Mouse (Mus musculus): ENCODE measurements around the gene Tas1r3. TPM values are rescaled to one million over a fixed set of nuclear protein-coding genes. Genes with fewer than 3 reads are reported as not detected.

Tas1r3 gene
- polyA plus RNA-seq, 1 experiment from 2014 or later: 0.29 TPM

- no peak for DNase-seq (ENCODE audit: low spot score)
- Histone ChIP-seq H3K27me3 (replicated peaks; ENCODE audit: low read depth, poor library complexity, severe bottlenecking) (peaks cover 19% of the 10 kb centered on the region), H3K4me1 (peaks cover 60% of the 10 kb centered on the region), H3K36me3 (replicated peaks) (peaks cover 30% of the 10 kb centered on the region), H3K27ac (replicated peaks) (no peak overlapping the region), H3K9me3 (no peaks in the 10 kb centered on the region), H3K4me3 (0 out of 2 replicates have a peak overlapping the region, but pooled peaks have one; percentile 8)
- 85% methylated on average over 11 of the region's 11 CpGs for WGBS
Observed at GRCm38 (mm10) chr4:155837404-155838010, 25.7 kb downstream of the Tas1r3 start.

DNA sequence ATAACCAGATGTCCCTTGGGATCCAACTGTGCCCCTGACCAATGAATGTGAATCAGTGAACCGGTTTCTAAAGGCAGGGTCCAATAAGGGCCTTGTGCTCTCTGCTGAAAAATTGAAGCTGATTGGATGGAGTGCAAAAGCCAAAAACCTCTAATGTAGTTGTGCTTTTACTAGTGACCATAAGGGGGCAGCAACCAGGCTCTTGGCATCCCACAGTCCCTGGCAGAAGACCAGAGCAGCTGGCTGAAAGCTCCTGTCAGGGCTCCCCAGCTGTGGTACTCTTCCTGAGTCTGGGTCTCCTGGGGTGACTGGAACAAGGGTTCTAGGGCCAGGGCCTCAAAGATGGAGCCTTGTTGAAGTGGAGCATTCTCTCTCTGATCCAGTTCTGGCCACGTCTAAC, 29.3 kb downstream of the Tas1r3 start:
- peaks cover 36% of the 10 kb centered on the region for H3K4me1 ChIP-seq
- peak overlapping the region; percentile 23; the same call in 1 of the 2 replicates for H3K4me3 ChIP-seq
- H3K27ac ChIP-seq (replicated peaks): no peak overlapping the region
- no peaks in the 10 kb centered on the region for H3K27me3 ChIP-seq (replicated peaks; ENCODE audit: low read depth, poor library complexity, severe bottlenecking)
- 39% methylated on average over 2 of the region's 2 CpGs for WGBS
- H3K9me3 ChIP-seq: no peaks in the 10 kb centered on the region
- H3K36me3 ChIP-seq (replicated peaks): peaks cover 34% of the 10 kb centered on the region
- DNase-seq (ENCODE audit: low spot score): peak; percentile 76

GRCm38 (mm10) chr4:155833234-155833633, 29.9 kb downstream of the Tas1r3 start:
- 85% methylated on average over 4 of the region's 4 CpGs for WGBS
- Histone ChIP-seq H3K36me3 (replicated peaks) (peaks cover 38% of the 10 kb centered on the region), H3K4me1 (peaks cover 31% of the 10 kb centered on the region), H3K4me3 (peak overlapping the region; percentile 93), H3K27me3 (replicated peaks; ENCODE audit: low read depth, poor library complexity, severe bottlenecking) (no peaks in the 10 kb centered on the region), H3K9me3 (no peaks in the 10 kb centered on the region), H3K27ac (replicated peaks) (no peak overlapping the region)
- no peak for DNase-seq (ENCODE audit: low spot score)

- peak overlapping the region; percentile 86 for H3K27ac ChIP-seq (replicated peaks)
- peaks cover 24% of the 10 kb centered on the region for H3K4me1 ChIP-seq
- DNase-seq (ENCODE audit: low spot score): no peak
- peak overlapping the region; percentile 93 for H3K4me3 ChIP-seq
- 56% methylated on average over 10 of the region's 10 CpGs for WGBS
- H3K27me3 ChIP-seq (replicated peaks; ENCODE audit: low read depth, poor library complexity, severe bottlenecking): no peaks in the 10 kb centered on the region
- no peaks in the 10 kb centered on the region for H3K9me3 ChIP-seq
- H3K36me3 ChIP-seq (replicated peaks): peaks cover 47% of the 10 kb centered on the region
Observed at GRCm38 (mm10) chr4:155832321-155832720, 30.8 kb downstream of the Tas1r3 start.

GRCm38 (mm10) chr4:155831831-155832230, 31.3 kb downstream of the Tas1r3 start:
- 1% methylated on average over 25 of the region's 25 CpGs for WGBS
- Histone ChIP-seq H3K4me1 (peaks cover 24% of the 10 kb centered on the region), H3K27me3 (replicated peaks; ENCODE audit: low read depth, poor library complexity, severe bottlenecking) (no peaks in the 10 kb centered on the region), H3K27ac (replicated peaks) (peak overlapping the region; percentile 86), H3K36me3 (replicated peaks) (peaks cover 52% of the 10 kb centered on the region), H3K9me3 (no peaks in the 10 kb centered on the region), H3K4me3 (peak overlapping the region; percentile 93)
- no peak for DNase-seq (ENCODE audit: low spot score)

DNA sequence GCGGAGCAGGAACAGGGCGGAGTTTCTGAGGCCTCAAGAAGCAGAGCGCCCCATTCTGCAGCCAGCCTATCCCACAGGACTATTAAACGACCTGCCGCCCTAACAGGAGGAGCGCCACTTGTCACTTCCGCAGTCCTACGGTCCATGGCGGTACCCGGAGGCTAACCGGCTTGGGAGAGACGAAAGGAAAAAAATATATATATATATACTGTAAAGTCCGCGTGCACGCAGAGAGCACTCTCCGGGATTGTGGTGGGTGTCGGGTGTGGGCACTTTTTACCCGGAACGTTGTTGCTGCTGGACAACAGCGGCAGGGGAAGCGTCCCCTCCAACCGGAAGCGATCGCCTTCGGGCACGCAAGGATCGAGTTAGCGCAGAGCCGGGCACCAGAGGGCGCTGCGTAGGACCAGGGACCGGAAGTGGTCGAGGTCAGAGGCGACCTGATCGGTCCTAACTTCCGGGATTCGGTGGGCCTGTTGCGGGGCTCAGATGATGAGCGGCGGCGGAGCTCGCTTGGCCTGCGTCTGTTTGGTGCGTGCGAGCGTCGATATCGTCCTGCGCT, 31.9 kb downstream of the Tas1r3 start, which contains the start of gene Aurkaip1:
Gene Aurkaip1 (plus strand): TSS at position 68 of the 562 bp plus-strand sequence.
- Histone ChIP-seq H3K27ac (replicated peaks) (peak within 1 kb of the TSS; percentile 86), H3K9me3 (no peaks in the 10 kb centered on the region), H3K27me3 (replicated peaks; ENCODE audit: low read depth, poor library complexity, severe bottlenecking) (no peaks in the 10 kb centered on the region), H3K4me1 (peaks cover 24% of the 10 kb centered on the region), H3K36me3 (replicated peaks) (peaks cover 57% of the 10 kb centered on the region), H3K4me3 (peak within 1 kb of the TSS; percentile 93)
- peak; percentile 97 for DNase-seq (ENCODE audit: low spot score)
- WGBS: under 1% methylated on average over 49 of the region's 49 CpGs

DNA sequence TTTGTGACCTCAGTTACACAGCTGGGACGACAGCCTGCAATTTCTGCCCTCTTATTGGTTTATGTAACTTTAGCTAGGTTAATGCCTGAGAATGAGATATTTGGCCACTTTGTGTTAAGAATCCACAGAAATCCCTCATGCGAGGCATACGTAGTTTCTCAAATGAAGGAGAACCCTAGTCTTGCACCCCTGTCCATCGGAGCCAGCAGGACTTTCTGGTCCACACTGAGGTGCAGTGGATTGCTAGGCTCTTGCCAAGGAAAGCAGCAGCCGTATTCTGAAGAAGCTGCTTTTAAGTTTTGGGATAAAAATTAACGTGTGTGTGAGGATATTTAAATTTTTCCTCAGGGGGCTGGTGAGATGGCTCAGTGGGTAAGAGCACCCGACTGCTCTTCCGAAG, 32.6 kb downstream of the Tas1r3 start:
- peak overlapping the region; percentile 93 for H3K4me3 ChIP-seq
- DNase-seq (ENCODE audit: low spot score): no peak
- H3K9me3 ChIP-seq: no peaks in the 10 kb centered on the region
- 57% methylated on average over 8 of the region's 8 CpGs for WGBS
- H3K4me1 ChIP-seq: peaks cover 24% of the 10 kb centered on the region
- no peak overlapping the region for H3K27ac ChIP-seq (replicated peaks)
- H3K27me3 ChIP-seq (replicated peaks; ENCODE audit: low read depth, poor library complexity, severe bottlenecking): no peaks in the 10 kb centered on the region
- H3K36me3 ChIP-seq (replicated peaks): peaks cover 64% of the 10 kb centered on the region

DNA sequence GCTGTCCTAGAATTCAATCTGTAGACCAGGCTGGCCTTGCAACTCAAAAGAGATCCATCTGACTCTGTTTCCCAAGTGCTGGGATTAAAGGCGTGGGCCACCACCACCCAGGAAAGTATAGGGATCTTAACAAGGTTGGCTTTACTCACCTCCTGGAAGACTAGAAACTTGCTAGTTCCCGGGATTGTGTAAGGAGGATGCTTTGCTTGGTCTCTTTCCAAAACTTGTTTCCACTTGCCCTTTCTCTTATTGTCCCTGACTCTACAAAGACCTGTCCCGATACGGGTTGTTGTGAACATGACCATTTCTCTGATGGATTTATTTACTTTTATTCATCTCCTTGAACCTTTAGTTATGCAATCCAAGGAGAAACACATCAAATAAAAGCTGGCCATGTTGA, 33.3 kb downstream of the Tas1r3 start:
- Histone ChIP-seq H3K4me1 (peaks cover 24% of the 10 kb centered on the region), H3K9me3 (no peaks in the 10 kb centered on the region), H3K27ac (replicated peaks) (no peak overlapping the region), H3K27me3 (replicated peaks; ENCODE audit: low read depth, poor library complexity, severe bottlenecking) (no peaks in the 10 kb centered on the region), H3K4me3 (no peak overlapping the region), H3K36me3 (replicated peaks) (peaks cover 66% of the 10 kb centered on the region)
- no peak for DNase-seq (ENCODE audit: low spot score)
- 91% methylated on average over 4 of the region's 4 CpGs for WGBS

DNA sequence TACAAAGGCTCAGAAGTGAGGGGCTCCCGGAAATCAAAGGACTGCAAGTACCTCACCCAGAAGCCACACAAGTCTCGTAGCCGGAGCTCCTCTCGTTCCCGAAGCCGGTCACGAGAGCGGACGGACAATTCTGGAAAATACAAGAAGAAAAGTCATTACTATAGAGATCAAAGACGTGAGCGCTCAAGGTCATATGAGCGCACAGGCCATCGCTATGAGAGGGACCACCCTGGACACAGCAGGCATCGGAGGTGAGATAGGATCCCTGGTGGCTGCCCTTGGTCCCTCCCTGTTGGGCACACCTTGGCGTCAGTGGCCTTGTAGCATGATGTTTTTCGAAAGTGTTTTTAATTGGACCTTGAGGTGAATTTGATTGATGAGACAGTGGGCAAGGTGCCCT, 39.7 kb downstream of the Tas1r3 start:
- peaks cover 100% of the 10 kb centered on the region for H3K36me3 ChIP-seq (replicated peaks)
- H3K4me1 ChIP-seq: no peaks in the 10 kb centered on the region
- WGBS: 97% methylated on average over 16 of the region's 16 CpGs
- DNase-seq (ENCODE audit: low spot score): no peak
- H3K9me3 ChIP-seq: no peaks in the 10 kb centered on the region
- H3K27me3 ChIP-seq (replicated peaks; ENCODE audit: low read depth, poor library complexity, severe bottlenecking): no peaks in the 10 kb centered on the region
- H3K27ac ChIP-seq (replicated peaks): no peak overlapping the region
- H3K4me3 ChIP-seq: no peak overlapping the region

GRCm38 (mm10) chr4:155821025-155821424, 42.1 kb downstream of the Tas1r3 start:
- H3K4me1 ChIP-seq: no peaks in the 10 kb centered on the region
- no peak overlapping the region for H3K4me3 ChIP-seq
- peaks cover 100% of the 10 kb centered on the region for H3K36me3 ChIP-seq (replicated peaks)
- 81% methylated on average over 7 of the region's 7 CpGs for WGBS
- H3K9me3 ChIP-seq: no peaks in the 10 kb centered on the region
- H3K27ac ChIP-seq (replicated peaks): no peak overlapping the region
- DNase-seq (ENCODE audit: low spot score): peak; percentile 32
- H3K27me3 ChIP-seq (replicated peaks; ENCODE audit: low read depth, poor library complexity, severe bottlenecking): no peaks in the 10 kb centered on the region

GRCm38 (mm10) chr4:155817533-155817932, 45.6 kb downstream of the Tas1r3 start:
- Histone ChIP-seq H3K27me3 (replicated peaks; ENCODE audit: low read depth, poor library complexity, severe bottlenecking) (no peaks in the 10 kb centered on the region), H3K36me3 (replicated peaks) (peaks cover 95% of the 10 kb centered on the region), H3K9me3 (no peaks in the 10 kb centered on the region), H3K27ac (replicated peaks) (no peak overlapping the region), H3K4me3 (no peak overlapping the region), H3K4me1 (peaks cover 14% of the 10 kb centered on the region)
- no peak for DNase-seq (ENCODE audit: low spot score)
- WGBS: 87% methylated on average over 4 of the region's 4 CpGs

GRCm38 (mm10) chr4:155812665-155813181, 50.4 kb downstream of the Tas1r3 start:
- Histone ChIP-seq H3K4me3 (peak overlapping the region; percentile 100), H3K4me1 (peaks cover 23% of the 10 kb centered on the region), H3K27ac (replicated peaks) (peak overlapping the region; percentile 98), H3K27me3 (replicated peaks; ENCODE audit: low read depth, poor library complexity, severe bottlenecking) (no peaks in the 10 kb centered on the region), H3K9me3 (no peaks in the 10 kb centered on the region), H3K36me3 (replicated peaks) (peaks cover 86% of the 10 kb centered on the region)
- peak; percentile 54 for DNase-seq (ENCODE audit: low spot score)
- under 1% methylated on average over 49 of the region's 49 CpGs for WGBS

All from embryonic facial prominence, embryonic 10.5 days (tissue).